Mouse (Mus musculus) T-cell, adult 2 months (primary cell): ENCODE results near the gene Stmn1.
"Not testable (repeated sequence)": the region's sequence is repeated elsewhere in the genome, so short reads cannot be mapped to it uniquely, and the experiment has no call there.

ENCODE experiments used
- DNase-seq: peaks from one replicate; pipeline ENCODE4 v3.0.0; 2022; ENCODE audit warnings: low spot score

Stmn1 gene

DNA sequence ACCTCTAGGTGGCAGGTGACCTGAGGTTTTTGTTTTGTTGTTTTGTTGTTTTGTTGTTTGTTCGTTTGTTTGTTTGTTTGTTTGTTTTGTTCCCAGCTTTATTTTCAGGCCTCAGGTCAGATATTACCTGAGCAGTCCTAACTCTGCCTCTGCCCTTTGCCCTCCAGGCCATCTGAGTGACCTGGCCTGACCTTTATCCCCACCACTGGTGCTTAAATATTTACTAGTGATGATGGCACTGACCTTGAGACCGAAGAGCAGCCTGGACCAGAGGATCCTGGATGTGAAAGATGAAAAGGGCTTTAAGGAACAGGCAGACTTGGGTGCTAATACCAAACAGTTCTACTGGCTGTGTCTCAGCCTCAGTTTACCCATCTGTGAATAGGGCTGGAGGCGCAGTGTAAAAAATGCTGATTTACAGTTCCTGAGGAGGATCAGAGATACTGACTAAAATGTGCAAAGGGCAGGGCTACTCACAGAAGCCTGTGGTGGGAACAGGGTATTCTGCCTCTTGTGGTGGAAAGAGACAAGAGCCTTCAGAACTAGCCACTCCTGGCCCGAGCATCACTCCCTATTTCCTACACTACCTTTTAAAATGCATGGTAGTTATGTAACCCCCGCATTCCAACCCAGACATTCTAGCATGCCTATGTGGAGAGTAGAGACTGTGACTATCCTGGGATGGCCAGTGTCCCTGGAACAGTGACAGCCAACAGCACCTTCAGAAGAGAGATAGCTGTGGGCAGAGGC is 17.2 kb downstream of the Stmn1 start:
- DNase-seq = no peak

DNA sequence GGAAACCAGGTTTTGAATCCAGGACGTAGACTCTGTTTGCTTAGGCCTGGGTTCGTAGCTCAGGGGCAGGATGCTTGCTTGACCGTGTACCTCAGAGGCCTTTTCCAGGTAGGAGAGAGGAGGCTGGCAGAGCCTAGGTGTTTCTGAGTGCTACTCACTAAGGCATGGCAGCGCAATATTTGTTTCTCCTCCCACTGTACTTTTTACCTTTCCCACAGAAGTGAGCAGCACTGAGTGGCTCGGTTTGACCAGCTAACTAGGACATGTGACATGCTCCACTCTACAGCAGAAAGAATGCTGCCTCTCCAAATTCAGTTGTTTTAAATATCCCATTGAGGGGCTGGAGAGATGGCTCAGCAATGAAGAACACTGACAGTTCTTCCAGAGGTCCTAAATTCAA is 20.1 kb downstream of the Stmn1 start:
- no peak for DNase-seq

DNA sequence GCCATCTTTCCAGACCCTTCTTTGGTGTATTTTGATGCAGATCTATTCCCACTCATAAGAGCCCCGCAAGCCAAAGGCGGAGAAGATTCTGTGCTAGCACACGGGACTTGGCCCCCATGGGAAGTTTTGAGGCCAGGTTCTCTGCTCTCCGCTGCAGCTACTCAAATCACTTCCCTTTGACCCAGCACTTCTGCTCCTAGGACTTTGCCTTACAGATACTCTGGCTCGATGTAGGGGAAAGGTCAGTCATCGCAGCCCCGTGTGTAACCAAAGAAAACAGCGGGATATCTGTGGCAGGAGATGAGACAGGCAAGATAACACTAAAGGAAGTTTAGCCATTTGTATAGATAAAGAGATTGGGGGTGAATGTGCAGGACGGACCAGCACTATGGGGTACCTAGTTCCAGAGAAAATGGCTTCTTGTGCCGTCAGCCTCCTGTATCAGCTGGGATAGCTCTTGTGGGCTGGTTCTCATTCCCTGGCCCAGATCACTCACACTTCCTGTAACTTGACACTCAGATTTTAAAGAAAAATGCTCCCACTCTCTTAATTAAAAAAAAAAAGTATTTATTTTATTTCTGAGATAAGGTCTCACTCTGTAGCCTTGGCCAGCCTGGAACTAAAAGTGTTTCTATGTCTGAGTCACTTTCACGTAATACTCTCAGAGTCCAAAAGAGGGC is 22.0 kb downstream of the Stmn1 start:
- no peak for DNase-seq

DNA sequence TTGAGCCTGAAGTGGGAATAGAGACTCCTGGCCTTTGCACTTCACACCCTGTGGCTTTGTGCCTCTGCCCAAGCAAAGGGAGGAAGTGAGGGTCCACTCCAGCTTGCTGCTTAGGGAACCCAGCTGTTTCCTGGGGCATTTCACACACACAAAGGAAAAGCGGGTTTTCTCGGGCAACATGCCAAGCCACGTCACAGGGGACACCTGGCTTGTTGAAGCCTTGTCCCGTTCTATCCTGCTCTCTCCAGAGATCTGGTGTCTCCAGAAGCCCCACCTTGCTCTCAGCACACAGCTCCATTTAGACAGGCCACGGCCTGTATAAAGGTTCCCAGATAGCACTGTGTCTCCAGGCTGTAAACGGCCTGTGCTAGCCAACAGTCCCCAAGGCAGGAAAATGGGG is 23.6 kb downstream of the Stmn1 start:
- no peak for DNase-seq

DNA sequence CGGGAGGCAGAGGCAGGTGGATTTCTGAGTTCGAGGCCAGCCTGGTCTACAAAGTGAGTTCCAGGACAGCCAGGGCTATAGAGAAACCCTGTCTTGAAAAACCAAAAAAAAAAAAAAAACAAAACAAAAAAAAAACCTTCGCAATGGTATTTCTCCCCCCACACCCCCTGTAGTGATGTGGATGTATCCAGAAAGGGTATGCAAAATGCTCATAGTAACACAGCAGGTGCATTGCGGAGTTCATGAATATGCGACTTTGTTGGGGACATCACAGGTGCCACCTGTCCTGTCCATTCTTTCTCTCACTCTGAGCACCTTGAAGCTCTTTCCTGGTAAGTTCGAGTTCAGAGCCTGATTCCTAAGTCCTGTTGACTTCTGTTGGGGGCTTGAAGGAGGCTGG is 26.0 kb downstream of the Stmn1 start:
- DNase-seq = not testable (repeated sequence)

DNA sequence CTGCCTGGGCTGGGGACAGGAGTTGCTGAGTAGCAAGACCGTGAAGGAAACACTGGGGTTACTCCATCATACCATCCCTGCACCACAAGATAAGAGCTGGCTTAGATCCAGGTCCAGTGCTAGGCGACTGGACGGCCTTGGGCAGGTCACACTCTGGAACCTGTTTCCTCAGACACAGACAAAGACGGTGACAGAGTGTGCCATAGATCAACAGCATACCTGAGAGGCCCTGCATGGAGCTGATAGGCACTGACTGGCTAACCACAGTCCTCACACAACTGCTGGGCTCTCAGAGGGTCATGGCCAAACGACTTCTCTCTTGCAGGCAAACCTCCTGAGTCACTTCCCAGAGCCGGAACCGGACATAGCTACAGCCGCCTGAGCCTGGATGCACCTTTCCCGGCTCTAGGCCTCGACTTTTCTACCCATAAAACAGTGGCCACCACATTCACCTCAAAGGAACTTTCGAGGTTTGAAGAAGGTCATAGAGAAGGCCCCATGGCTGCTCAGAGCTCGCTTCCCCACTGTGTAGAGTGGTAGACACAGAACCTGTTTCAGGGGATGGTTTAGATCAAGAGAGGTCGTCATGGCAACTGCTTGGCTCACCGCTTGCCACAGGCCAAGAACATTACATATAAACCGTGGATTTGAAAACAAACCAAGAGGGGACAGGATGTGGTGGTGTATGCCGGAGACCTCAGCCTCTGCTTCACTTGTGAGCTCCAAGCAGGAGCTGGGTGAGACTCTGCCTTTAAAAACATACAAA is 26.8 kb downstream of the Stmn1 start:
- peak; percentile 96 for DNase-seq

DNA sequence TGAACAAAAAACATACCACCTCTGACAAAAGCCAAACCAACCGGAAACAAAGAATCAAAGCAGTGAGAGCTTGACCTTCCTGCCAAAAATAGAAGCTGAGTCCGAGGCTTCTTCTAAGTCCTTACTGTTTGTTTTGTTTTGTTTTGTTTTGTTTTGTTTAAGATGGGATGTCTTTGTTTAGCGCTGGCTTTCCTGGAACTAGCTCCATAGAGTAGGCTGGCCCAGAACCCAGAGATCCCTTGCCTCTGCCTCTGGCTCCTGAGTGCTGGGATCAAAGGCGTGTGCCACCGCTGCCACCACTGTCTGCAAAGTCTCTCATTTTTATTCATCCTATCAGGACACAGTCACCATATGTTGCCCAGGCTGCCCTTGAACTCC is 27.4 kb downstream of the Stmn1 start:
- DNase-seq = no peak

DNA sequence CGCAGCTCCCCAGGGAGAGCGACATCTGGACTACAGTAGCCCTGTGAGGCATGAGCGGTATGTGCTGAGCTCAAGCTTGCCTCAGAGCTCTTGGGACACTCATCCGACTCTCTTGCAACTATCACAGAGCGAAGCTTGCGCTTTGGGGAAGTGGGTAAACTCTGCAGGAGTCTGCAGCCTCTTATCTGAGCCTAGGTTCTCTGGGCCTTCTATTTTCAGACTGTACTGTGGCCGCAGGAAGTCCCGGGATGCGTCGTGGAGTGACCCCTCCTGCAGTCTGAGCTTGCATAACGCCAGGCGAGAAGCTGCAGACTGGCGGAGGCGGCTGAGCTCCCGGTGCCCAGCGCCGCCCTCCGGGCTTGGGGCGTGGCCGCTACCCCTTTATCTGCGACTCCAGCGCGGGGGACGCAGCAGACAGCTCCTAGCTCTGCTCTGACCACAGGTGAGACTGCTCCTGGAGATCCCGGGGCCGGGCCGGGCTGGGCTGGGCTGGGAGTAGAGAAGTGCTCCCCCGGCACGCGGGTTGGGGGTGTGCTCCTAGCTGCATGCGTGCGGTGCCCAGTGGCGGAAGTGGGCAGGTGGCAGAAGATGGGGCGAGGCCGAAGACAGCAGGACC is 28.6 kb downstream of the Stmn1 start, which contains the start of gene Paqr7:
Gene Paqr7, plus strand, starts transcription at position 103 of the 616 bp plus-strand sequence.
- DNase-seq = peak; percentile 38

DNA sequence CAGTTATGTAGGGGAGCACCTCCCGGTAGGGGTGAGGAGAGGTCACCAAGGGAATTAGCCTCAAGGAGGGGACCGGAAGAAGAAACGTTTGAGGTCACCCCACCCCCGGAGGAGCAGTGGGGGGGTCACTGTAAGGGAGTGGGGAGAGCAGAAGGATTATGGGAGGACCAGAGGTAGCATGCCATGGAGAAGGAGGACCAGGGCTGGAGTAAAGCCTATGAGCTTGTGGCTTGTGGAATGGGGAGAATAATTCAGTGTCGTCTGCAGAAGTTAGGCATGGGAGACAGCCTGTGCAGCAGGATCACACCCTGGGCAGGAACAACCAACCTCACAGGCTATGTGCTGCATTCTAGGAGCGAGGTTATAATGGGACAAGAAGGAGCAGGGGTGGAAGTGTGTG is 29.1 kb downstream of the Stmn1 start:
- DNase-seq = no peak

DNA sequence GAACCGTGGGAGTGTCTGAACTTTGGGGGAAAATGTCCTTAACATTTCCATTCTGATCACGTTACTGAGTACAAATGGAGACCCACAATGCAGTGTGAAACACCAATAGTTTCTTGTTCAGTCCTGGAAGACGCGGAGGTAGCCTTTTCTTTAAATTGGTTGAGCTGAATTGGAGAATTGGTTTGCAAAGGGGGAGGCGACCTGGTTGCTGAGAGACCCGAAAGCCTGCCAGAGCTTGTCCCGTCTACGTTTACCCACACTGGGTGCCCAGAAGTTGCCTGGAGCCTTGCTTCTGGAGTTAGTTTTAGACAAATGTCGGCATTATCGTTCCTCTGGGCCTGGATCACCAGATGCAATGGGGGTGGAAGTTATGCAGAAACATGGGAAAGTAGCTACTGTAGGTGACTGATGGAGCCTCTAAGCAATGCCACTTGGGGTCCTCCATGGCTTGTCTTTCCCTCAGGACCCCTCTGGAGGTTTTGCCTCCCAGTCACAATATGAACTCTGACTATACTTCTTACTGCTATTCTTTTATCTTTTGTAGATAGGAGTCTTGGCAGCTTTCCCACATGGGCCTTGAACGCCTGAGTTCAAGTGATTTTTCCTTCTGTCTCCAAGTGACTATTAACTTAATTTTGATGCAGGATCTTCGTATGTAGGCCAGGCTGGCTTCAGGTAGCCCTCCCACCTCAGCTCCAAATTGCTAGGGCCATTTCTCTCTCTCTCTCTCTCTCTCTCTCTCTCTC is 30.0 kb downstream of the Stmn1 start:
- DNase-seq = no peak

DNA sequence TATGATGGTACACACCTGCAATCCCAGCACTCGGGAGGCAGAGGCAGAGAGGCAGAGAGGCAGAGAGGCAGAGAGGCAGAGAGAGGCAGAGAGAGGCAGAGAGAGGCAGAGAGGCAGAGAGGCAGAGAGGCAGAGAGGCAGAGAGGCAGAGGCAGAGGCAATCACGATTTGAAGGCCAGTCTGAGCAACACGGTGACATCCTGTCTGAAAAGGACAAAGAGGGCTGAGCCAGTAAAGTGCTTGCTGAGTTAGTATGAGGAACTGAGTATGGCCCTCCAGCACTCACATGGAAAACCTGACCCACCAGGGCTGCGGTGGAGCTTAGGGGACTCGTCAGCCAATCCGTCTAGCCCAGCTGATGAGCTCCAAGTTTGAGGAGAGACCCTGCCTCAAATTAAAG is 30.9 kb downstream of the Stmn1 start:
- DNase-seq = not testable (repeated sequence)

DNA sequence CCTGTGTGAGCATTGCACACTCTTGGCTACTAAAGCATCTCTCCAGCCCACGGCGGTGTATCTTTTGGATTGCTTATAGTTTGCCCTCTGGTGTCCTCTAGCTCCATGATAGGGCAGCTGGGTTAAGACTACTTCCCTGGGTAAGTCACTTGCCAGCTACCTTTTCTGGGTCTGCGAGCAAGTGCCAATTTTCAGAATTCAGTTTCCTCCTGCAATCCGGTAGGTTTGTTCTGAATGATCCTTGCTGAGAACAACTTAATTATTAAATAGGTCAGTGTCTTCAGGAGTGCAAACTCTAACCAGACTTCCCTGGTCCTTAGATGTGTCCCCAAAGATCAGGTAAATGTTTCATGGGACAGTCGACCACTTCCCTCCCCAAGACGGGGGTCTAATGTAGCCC is 33.0 kb downstream of the Stmn1 start:
- no peak for DNase-seq

DNA sequence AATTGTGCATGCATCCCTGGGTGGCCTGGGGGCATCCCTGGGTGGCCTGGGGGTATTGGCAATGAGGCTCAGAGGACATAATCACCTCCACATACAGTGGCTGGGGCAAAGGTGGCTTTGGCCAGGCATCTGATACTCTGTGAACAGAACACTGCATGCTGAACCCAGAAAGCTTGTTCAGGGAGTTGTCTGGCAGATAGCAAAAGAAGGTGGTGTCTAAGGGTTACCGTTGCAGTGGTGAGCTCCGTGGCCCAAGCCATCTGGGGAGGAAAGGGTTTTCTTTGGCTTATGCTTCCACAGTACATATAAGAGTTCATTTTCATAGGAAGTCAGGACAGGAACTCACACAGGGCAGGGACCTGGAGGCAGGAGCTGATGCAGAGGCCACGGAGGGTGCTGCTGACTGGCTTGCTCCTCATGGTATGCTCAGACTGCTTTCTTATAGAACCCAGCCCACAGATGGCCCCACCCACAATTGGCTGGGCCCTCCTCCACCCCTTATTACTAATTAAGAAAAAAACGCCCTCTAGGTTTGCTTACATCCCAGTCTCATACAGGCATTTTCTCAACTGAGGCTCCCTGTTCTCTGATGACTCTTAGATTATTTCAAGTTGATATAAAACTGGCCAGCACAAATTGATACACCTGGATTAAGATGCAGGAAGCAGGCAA is 35.7 kb downstream of the Stmn1 start:
- no peak for DNase-seq

DNA sequence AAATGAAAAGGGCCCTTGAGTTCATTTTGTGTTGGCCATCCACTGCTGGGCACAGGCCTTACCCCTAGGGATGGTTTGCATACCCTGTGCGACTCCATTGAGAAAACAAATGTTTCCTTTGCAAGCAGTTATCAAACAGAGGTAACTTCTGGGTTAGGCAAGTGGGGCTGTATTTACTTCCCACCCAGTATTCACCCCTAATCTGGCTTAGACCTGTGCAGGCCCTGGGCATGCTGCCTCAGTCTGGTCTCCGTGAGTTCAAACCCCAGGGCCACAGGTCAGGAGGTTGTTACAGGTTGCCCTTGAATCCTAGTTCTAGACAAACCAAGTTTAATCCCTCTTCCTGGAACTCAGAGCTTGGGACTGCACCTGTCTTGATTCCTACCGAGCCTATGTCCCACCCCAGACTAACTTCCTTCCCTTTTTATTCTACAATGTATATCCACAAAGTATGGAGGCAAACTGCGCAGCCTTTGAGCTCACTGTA is 37.2 kb downstream of the Stmn1 start:
- no peak for DNase-seq

DNA sequence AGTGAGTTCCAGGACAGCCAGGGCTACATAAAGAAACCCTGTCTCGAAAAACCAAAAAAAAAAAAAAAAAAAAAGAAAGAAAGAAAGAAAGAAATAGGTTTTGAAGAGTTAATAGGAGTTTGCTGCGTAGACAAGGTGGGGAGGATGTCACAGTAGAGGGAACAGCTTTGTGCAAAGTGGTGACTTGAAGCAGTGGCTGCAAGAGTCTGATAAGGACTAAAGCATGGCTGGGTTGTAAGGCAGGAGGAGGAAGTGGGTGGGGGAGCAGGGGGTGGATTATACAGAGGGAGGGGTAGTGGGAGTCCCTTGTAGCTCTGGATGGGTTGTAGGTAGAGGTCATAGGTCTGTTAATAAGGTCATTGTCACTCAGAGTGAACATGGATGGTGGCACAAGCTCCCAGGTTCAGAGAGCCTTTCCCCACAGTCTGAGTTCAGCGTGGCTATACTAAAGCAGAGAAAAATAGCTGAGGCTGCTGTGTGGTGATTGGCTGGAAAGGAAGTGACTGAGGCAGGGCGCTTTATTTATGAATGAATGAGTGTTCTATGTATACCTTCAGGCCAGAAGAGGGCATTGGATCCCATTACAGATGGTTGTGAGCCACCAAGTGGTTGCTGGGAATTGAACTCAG is 38.0 kb downstream of the Stmn1 start:
- DNase-seq = no peak

DNA sequence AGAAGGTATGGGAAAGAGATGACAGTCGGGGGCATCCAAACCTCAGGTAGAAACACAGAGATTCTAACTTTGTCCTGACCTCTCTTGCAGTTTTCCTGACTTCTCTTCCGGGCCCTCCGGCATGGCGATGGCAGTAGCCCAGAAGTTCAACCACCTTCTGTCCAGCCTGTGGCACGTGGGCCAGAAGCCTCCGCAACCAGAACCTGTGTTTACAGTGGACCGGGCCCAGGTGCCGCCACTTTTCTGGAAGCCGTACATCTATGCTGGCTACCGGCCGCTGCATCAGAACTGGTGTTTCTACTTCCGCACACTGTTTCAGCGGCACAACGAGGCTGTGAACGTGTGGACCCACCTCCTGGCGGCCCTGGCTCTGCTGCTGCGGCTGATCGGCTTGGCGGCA is 38.6 kb downstream of the Stmn1 start:
- DNase-seq = no peak

DNA sequence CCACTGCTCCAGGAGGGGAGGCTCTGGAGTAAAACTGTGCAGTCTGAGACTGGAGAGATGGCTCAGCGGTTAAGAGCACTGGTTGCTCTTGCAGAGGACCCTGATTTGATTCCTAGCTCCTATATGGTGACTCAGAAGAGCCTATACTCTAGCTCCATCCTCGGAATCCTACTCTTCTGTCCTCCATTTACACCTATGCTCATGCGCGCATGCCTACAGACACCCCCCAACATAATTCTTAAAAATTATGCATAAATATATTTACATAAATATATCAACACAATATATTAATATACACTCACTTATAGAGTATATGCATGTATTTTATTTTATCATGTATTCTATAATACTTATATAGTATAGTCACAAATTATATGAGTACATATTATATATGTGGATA is 42.3 kb downstream of the Stmn1 start:
- DNase-seq = no peak

DNA sequence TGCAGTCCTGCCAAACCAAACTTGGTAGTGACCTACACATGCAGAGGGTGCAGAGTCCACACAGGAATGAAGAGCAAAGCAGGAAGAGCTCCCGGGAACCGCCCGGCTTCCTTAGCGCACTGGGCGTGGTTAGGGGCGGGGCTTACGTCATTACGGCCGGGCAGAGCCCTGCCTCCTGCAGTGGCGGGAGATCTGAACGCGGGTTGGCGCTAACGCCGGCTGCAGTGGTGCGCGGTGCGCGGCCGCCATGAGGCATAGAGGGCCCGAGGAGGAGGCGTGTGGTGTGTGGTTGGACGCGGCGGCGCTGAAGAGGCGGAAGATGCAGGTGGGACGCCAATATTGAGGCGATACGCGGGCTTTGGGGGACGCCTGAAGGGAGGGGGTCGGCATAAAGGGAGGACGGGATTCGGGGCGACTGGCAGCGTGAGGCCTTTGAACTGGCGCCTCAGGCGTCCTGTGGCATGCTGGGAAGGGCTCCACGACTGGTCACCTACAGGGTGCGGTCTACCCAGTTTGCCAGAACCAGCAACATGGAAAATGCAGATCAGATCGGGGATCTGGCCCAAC is 42.8 kb downstream of the Stmn1 start, which contains the start of gene Aunip:
Gene Aunip, plus strand, starts transcription at position 155 of the 567 bp plus-strand sequence.
- peak; percentile 66 for DNase-seq

DNA sequence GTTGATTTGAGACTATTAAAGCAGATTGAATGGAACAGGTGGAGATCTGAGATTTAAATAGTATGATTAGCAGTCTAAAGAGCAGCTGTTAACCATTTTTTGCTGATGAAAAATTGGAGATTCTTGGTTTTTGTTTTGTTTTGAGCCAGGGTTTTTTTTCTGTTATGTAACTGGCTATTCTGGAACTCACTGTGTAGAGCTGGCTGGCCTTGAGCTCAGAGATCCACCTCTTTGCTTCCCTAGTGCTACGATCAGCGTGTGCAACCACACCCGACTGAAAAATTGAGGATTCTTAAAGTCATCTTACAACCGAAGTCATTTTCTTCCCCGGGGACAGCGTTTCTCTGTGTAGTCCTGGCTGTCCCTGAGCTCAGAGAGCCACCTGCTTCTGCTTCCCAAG is 43.6 kb downstream of the Stmn1 start:
- DNase-seq = no peak

DNA sequence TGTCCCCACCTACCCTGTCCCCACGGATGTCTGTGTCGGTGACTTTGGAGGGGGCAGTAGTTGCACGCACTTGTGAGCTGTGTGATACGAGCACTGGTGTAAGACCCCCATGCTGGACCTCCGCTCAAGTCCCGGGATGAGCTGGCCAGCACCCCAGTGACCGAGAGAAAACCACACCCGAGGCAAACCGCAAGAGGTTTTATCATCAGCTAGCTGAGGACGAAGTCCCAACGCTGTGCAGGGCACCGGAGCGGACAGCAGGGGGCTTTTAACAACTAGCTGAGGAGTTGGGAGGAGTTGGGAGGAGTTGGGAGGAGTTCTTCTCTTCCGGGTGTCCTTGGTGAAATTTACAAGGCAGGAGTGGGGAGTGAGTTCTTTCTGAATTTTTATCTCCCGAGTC is 44.7 kb downstream of the Stmn1 start:
- no peak for DNase-seq
